Mouse (Mus musculus) MN1 (cell line): ENCODE measurements around the gene Fanca.
"Not testable (repeated sequence)": the region's sequence is repeated elsewhere in the genome, so short reads cannot be mapped to it uniquely, and the experiment has no call there.

Source experiments
- DNase-seq: peaks from one replicate; pipeline ENCODE4 v3.0.0-alpha.2; 2016; ENCODE audit warnings: low spot score

Fanca gene

DNA sequence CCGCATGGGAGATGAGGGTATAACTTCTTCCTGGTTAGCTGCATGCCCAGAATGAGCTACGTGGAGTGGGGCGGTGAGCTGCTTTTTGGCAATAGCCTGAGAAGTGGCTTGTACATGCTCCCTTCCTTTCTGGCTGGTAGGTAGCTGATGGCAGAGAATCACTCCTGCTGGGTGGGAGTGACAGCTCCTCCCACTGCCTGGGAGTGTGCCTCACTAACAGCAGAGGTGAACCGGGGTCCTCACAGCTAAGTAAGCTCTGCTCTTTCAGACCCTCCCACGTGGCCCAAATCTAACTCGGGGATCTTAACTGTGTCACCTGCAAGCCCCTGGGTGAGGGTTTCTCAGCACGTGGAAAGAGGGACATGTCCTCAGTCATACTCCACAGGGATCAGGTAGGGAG, 85.8 kb downstream of the Fanca start:
- no peak for DNase-seq

DNA sequence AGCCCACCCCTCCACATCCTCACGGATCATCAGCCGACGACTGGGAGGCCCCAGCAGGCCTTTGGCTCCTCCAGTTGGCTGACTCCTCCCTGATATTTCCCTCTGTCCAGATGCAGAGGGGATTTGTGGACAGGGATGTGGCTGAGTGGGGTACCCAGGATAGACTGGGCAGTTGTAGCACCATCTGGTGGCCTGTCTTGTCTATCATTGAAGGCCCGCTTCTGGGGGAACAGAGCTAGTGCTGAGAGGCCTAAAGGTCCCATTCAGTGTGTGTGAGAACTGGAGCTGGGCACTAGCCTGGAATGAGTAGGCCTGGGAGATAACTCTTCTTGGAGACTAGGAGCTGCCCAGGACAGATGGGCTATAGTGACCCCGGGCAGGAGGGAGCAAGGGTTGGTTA, 86.6 kb downstream of the Fanca start:
- no peak for DNase-seq

DNA sequence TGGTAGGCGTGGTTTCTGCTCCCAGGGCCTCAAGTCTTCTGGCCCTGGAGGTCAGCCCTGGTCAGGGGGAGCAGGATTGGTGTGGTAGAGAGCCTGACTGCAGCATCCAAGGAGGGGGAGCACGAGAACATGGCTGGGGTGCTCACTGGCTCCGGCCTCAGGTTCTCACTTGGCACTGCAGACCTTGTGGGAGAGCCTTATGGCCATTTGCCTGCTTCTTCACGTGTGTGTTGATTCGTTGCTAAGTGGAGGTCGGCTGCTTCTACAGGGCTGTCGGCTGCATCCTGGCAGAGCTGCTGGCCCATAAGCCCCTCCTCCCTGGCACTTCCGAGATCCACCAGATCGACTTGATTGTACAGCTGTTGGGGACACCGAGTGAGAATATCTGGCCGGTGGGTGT, 88.0 kb downstream of the Fanca start:
- not testable (repeated sequence) for DNase-seq

DNA sequence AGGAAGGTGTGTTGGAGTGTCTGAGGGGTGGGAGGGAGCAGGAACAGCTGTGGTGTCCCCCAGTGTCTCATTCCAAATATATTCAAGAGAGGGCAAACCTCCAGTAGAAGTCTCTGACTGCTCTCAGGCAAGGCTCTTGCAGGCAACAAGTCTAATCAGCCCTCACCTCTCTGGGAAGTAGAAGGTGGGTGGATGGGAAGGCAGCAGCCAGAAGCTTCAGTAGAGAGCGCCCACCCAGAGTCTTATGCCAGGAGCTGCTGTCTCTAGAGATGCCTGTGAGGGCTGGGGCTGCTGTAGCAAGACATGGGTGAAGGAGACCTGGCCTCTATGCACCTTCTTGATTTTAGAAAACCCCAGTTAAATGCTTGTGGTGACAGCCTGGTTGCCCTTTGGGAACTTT, 90.0 kb downstream of the Fanca start:
- DNase-seq, result no peak

DNA sequence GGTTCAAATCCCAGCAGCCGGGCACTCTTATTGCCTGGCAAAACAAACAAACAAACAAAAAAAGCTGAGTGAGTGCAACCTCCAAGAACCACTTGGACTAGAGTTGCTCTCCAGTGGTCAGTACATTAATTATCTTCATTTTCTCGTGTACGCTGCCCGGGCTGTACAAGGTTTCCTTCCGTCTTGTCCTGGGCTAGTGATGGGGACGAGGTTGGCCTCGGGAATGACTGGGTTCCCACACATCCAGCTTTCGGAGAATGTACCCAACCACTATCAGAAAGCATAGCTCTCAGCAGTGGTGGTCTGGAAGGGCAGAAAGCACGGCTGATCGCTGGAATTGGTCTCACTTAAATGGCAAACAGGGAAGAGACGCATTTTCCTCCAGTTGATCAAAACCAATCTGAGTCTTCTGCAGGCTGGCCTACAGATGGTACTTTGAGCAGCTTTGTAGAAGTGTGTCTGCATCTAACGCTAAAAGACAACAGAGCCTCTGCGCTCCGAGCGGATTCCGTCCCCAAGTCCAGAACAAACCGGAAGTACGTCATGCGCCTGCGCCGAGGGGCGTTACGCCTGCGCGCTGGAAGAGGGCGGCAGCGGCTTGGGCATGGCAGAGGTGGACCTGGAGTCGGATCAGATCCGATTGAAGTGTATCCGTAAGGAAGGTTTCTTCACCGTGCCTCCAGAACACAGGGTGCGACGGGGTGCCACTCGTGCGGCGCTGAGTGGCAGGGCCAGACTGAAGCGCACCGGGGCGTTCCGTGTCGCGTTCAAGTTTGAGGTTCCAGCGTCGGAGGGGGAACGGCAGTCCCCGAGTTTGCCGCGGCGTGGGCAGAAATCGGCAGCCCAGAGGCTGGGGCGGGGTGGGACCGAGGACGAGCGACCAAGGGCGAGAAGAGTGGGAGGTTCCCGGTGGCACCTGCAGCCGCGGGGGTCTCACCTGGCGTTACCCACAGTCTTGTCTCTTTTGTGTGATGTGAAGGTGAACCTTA, 93.8 kb downstream of the Fanca start, which contains the start of gene Cdk10:
TSS of gene Cdk10 (plus strand) at position 565 of the 989 bp plus-strand sequence.
- peak; percentile 92 for DNase-seq

DNA sequence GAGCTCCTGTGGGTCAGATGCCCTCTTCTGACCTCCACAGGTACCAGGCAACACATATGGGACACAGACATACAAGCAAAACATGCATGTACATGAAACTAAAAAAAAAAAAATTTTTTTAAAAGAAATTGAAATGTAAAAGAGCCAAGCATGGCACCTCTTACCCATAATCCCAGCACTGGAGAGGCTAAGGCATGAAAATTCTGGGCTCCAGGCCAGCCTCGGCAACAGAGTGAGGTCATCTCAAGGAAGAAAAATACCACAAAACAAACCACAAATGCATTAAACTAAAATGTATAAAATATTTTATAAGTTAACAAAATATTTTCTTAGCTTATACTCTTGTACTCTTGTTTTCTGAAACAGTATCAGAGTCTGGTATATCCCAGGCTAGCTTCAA, 97.5 kb downstream of the Fanca start:
- peak; percentile 53 for DNase-seq
